Mouse (Mus musculus) left cerebral cortex, adult 2 months (tissue): Measurements from ENCODE around the gene Smyd3. TPM values are rescaled to one million over a fixed set of nuclear protein-coding genes. Genes with fewer than 3 reads are reported as not detected.
A peak's percentile ranks its signal among the peaks of the same experiment; 100 is the strongest.

ENCODE experiments used
- DNase-seq, 2 experiments: peaks; one replicate each; pipeline ENCODE4 v3.0.0; 2021 to 2022; ENCODE audit warnings: low spot score in 2 of 2, mixed read lengths in 1 of 2; ENCODE audit errors: extremely low spot score in 1 of 2
- H3K27ac ChIP-seq: fragments of 200-600 bp; 2 replicates; pipeline ENCODE4 v1.8.1; 2022
- H3K4me3 ChIP-seq: fragments of 200-600 bp; 2 replicates; pipeline ENCODE4 v1.8.1; 2022
- CTCF ChIP-seq: fragments of 200-600 bp; IDR thresholded peaks from 2 replicates; pipeline ENCODE4 v1.8.1; 2022; ENCODE audit warnings: antibody characterized with exemption, mild to moderate bottlenecking, moderate library complexity
- intact Hi-C: fragments of 180-260 bp; cut with DNase I; formaldehyde crosslinking; loops from one replicate; pipeline ENCODE4 v1.15.1; 2025
- long read RNA-seq, 2 experiments: library from polyadenylated mRNA; stranded (forward); transcript quantifications; one replicate each; pipeline ENCODE4 v2.0.0; 2021; ENCODE audit warnings: borderline mapping rate in 2 of 2
- total RNA-seq, 2 experiments: library from RNA; stranded (reverse); gene quantifications; 2 replicates each; pipeline ENCODE4 v1.2.3; 2021

The Smyd3 gene
- total RNA-seq, result 10 to 100 TPM; 25.0 to 25.6 TPM
- long read RNA-seq, experiment 1, partial matches to known transcripts, result 2 of 4 reads
- long read RNA-seq, experiment 1, other reads (novel, unspliced or antisense), result 2 of 4 reads
- long read RNA-seq, experiment 2, partial matches to known transcripts, result 1 of 7 reads
- long read RNA-seq, experiment 2, other reads (novel, unspliced or antisense), result 6 of 7 reads

DNA sequence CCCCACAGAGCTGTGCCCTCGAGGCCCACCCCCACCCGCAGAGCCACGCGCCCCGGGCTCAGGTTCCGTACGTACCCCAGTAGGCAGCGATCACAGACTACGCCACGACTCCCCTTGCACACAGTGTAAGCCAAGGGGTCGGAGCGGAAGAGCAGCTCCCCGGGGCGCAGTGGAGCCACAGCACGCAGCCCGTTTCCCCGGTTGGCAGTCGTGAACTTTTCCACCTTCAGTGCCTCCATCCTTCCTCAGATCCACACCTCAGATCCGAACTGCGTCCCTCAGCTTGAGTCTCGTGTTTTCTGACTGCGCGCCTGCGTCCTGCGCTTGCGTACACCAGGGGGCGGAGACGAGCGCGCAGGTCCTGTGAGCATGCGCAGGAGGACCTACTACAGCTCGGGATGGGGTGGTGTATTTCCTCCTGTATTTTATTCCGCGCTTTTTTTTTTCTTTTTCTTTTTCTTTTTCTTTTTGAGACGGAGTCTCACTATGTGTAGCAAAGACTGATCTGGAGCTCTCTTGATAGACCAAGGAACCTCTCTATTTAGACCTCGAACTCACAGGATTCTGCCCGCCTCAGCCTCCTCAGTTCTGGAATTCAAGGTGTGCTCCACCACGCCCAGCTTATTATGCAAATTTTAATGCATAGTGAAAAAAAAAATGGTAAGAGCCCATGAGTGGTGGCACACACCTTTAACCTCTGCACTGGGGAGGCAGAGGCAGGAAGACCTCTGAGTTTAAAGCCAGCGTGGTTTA is at the start of gene Smyd3:
TSS of gene Smyd3 (minus strand) at position 329 of the 753 bp plus-strand sequence.
- DNase-seq, result peak; percentile 84 to 86
- intact Hi-C loops, result loop anchor here (2.0 kb wide), 1 partner anchor 29 kb away; the partner anchor contains the start of genes Cnst and Tfb2m
- peak within 1 kb of the TSS; percentile 63 for H3K4me3 ChIP-seq
- H3K27ac ChIP-seq, result peak within 1 kb of the TSS; percentile 11
- TF ChIP-seq CTCF, result peak; percentile 67

DNA sequence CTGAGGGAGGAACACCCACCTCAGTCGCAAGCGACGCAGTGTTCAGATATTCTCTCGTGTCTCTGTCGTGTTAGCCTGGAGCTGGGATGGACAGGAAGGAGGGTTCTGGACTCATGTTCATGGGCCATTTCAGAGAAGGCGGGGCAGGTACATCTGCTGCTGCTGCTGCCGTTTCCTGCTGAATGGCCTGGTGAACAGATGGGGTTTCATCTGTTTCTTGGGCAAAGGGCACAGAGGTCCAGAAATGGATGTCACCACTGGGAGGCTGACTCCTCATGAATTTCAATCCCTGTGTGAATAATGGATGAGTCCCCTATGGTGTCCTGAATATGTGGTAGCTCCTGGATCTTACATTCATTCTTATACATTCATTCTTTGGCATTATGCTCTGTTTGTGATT is 49.7 kb upstream of the Smyd3 start:
- no peak for DNase-seq
- no peak overlapping the region for H3K27ac ChIP-seq
- intact Hi-C loops, result no loop called here
- H3K4me3 ChIP-seq, result no peak overlapping the region
- TF ChIP-seq CTCF, result no peak

GRCm38 (mm10) chr1:179563926-179564325 is 46.1 kb upstream of the Smyd3 start:
- TF ChIP-seq CTCF, result no peak
- Histone ChIP-seq H3K27ac (no peak overlapping the region), H3K4me3 (no peak overlapping the region)
- intact Hi-C loops, result no loop called here
- DNase-seq, result no peak

- Histone ChIP-seq H3K27ac (no peak overlapping the region), H3K4me3 (no peak overlapping the region)
- no peak for TF ChIP-seq CTCF
- intact Hi-C loops, result no loop called here
- no peak for DNase-seq
Observed at GRCm38 (mm10) chr1:179563211-179563610, 45.4 kb upstream of the Smyd3 start.

GRCm38 (mm10) chr1:179560845-179561430 is 43.1 kb upstream of the Smyd3 start:
- DNase-seq, result no peak
- intact Hi-C loops, result no loop called here
- H3K4me3 ChIP-seq, result no peak overlapping the region
- H3K27ac ChIP-seq, result no peak overlapping the region
- no peak for TF ChIP-seq CTCF

GRCm38 (mm10) chr1:179559446-179560194 is 41.8 kb upstream of the Smyd3 start:
- Histone ChIP-seq H3K27ac (no peak overlapping the region), H3K4me3 (no peak overlapping the region)
- no peak for DNase-seq
- intact Hi-C loops, result no loop called here
- no peak for TF ChIP-seq CTCF

DNA sequence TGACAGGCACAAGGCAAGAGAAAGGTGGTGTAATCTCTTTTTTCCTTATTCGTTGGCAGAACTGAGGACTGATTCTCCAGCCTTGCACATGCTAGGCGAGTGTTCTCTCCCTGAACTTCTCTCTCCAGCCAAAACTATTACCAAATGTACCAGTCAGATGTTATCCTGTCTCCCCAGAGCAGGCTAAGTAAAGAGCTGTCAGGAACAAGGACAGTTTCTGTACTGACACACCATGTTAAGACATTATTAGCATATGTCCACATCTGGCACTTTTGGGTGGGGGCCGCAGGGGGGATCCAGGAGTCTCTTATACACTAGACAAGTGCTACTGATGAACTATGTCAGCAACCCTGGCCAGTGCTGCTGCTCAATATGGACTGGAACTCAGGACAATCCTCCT is 39.1 kb upstream of the Smyd3 start:
- Histone ChIP-seq H3K27ac (no peak overlapping the region), H3K4me3 (no peak overlapping the region)
- no peak for TF ChIP-seq CTCF
- intact Hi-C loops, result no loop called here
- no peak for DNase-seq

DNA sequence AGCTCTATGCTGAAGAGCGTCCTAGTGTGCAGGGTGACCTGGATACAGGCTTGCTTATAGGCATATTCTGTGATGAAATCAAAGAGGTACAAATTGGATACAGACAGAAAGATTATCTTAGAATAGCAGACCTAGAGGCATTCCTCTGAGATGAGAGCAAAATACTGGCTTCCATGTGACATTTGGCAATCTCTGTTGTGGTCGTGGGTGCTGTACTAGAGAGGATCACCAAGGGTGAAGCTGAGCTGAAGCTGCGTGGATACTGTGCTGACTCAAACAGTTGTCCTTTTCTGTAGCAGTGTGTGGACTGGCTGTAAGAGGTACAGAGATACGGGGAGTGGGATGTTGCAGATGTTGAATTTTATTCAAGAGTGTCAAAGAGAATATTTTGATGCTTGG is 36.1 kb upstream of the Smyd3 start:
- Histone ChIP-seq H3K27ac (no peak overlapping the region), H3K4me3 (no peak overlapping the region)
- TF ChIP-seq CTCF, result no peak
- DNase-seq, result no peak
- intact Hi-C loops, result no loop called here

- intact Hi-C loops, result no loop called here
- DNase-seq, result no peak
- Histone ChIP-seq H3K4me3 (no peak overlapping the region), H3K27ac (no peak overlapping the region)
- no peak for TF ChIP-seq CTCF
Observed at GRCm38 (mm10) chr1:179553197-179553948, 35.5 kb upstream of the Smyd3 start.

- intact Hi-C loops, result no loop called here
- Histone ChIP-seq H3K27ac (no peak overlapping the region), H3K4me3 (no peak overlapping the region)
- no peak for DNase-seq
- no peak for TF ChIP-seq CTCF
Observed at GRCm38 (mm10) chr1:179552751-179553150, 34.9 kb upstream of the Smyd3 start.

DNA sequence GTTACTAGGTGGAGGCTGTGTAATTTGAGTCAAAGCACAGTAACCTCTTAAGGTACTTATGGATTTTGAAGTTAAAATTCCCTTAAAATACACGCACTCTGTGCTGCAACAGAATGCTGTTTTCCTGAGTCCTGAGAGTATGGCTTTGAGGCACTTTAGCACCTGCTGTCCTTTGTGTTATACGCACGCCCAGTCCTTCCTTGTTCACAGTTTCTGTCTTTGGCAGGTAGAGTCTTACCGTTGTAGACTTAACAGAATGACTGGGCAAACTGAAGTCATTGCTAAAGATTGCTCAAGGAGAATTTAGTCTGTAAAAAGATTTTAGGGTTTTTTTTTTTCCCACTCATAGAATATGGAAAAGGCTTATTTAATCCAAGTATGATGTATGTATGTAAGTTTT is 34.1 kb upstream of the Smyd3 start:
- DNase-seq, result no peak
- no peak for TF ChIP-seq CTCF
- Histone ChIP-seq H3K27ac (no peak overlapping the region), H3K4me3 (no peak overlapping the region)
- intact Hi-C loops, result no loop called here
